Mouse (Mus musculus) intestine, embryonic 14.5 days (tissue): ENCODE results near the gene D17Wsu92e. TPM values are rescaled to one million over a fixed set of nuclear protein-coding genes. Genes with fewer than 3 reads are reported as not detected.
"Not testable (repeated sequence)": the region's sequence is repeated elsewhere in the genome, so short reads cannot be mapped to it uniquely, and the experiment has no call there.

ENCODE experiments used
- ATAC-seq: fragments of 200-750 bp; cut with Nextera tagmentation; replicated peaks from 2 replicates; pipeline ENCODE4 v1.8.0; 2017; ENCODE audit warnings: low read depth, moderate number of reproducible peaks, moderate TSS enrichment, moderate library complexity; ENCODE audit not compliant: low FRiP score, low TSS enrichment
- DNase-seq: peaks from one replicate; pipeline ENCODE4 v3.0.0-alpha.2; 2018; ENCODE audit warnings: low spot score
- H3K27ac ChIP-seq: fragments of 300-500 bp; sonication (generic); 2 replicates; pipeline ENCODE4 v1.5.1; 2014; ENCODE audit warnings: low read depth, mild to moderate bottlenecking, control low read depth
- H3K27me3 ChIP-seq: fragments of 300-500 bp; sonication (generic); replicated peaks from 2 replicates; pipeline ENCODE4 v1.6.1; 2014; ENCODE audit warnings: low read length, control low read depth; ENCODE audit not compliant: control insufficient read depth, insufficient read depth
- H3K36me3 ChIP-seq: fragments of 300-500 bp; sonication (generic); 2 replicates; pipeline ENCODE4 v1.6.1; 2014; ENCODE audit warnings: low read length, control low read depth; ENCODE audit not compliant: control insufficient read depth, insufficient read depth
- H3K4me1 ChIP-seq: fragments of 300-500 bp; sonication (generic); replicated peaks from 2 replicates; pipeline ENCODE4 v1.6.1; 2014; ENCODE audit warnings: low read length, control low read depth, mixed read lengths; ENCODE audit not compliant: control insufficient read depth, insufficient read depth
- H3K4me2 ChIP-seq: fragments of 300-500 bp; sonication (generic); 2 replicates; pipeline ENCODE4 v1.6.1; 2014; ENCODE audit warnings: low read length
- H3K4me3 ChIP-seq: fragments of 300-500 bp; sonication (generic); 2 replicates; pipeline ENCODE4 v1.5.1; 2014; ENCODE audit warnings: low read depth, low read length, control low read depth, mixed read lengths
- H3K9ac ChIP-seq: fragments of 300-500 bp; sonication (generic); 2 replicates; pipeline ENCODE4 v1.6.1; 2014; ENCODE audit warnings: mild to moderate bottlenecking, low read length
- H3K9me3 ChIP-seq: fragments of 300-500 bp; sonication (generic); 2 replicates; pipeline ENCODE4 v1.6.1; 2016; ENCODE audit warnings: low read length, control low read depth; ENCODE audit not compliant: control insufficient read depth
- WGBS: fragments of 180-500 bp; shearing (Covaris S2); extraction: QIAGEN DNeasy Blood & Tissue Kit; methylation state at CpG from one replicate; pipeline ENCODE4 v1.1.7; 2014; 5-methylcytosine and 5-hydroxymethylcytosine counted together
- polyA plus RNA-seq: library from polyadenylated mRNA; unstranded; fragments of >200 nt; fragmentation: Nextera tagmentation; extraction: Ambion mirVana; gene quantifications from 2 replicates; pipeline ENCODE4 v1.2.1, GENCODE M21; 2014

D17Wsu92e gene
- polyA plus RNA-seq, 1 experiment from 2014 or later, result 23.4 TPM

DNA sequence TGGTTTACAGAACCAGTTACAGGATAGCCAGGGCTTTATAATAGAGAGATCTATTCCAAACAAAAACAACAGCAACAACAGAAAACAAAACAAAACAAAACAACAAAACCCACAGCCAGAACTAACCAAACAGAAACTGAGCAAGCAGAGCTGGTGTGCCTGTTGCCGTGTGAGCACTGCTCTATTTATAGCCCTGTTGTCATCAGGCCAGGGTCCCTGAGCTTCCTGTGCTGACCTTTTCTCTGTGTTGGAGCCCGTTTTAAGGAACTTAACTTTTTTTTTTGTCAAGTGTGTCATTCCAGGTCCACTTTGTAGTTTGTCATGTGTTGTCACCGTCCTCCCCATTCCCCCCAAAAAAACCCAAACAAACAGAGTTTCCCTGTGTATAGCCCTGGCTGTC is 30.6 kb upstream of the D17Wsu92e start:
- H3K27me3 ChIP-seq, result no peaks in the 10 kb centered on the region
- no peak overlapping the region for H3K4me2 ChIP-seq
- H3K9ac ChIP-seq, result no peak overlapping the region
- no peak overlapping the region for H3K4me3 ChIP-seq
- no peak for ATAC-seq
- no peak for DNase-seq
- peaks cover 76% of the 10 kb centered on the region for H3K36me3 ChIP-seq
- 71% methylated on average over 3 of the region's 3 CpGs for WGBS
- no peak overlapping the region for H3K27ac ChIP-seq
- no peaks in the 10 kb centered on the region for H3K9me3 ChIP-seq
- no peaks in the 10 kb centered on the region for H3K4me1 ChIP-seq

- Histone ChIP-seq H3K4me1 (no peaks in the 10 kb centered on the region), H3K4me2 (no peak overlapping the region), H3K4me3 (no peak overlapping the region), H3K9ac (no peak overlapping the region), H3K36me3 (peaks cover 92% of the 10 kb centered on the region), H3K27ac (no peak overlapping the region), H3K27me3 (no peaks in the 10 kb centered on the region), H3K9me3 (no peaks in the 10 kb centered on the region)
- WGBS, result 95% methylated on average over 1 of the region's 1 CpGs
- ATAC-seq, result no peak
- no peak for DNase-seq
Observed at GRCm38 (mm10) chr17:27848351-27848750, 27.9 kb upstream of the D17Wsu92e start.

DNA sequence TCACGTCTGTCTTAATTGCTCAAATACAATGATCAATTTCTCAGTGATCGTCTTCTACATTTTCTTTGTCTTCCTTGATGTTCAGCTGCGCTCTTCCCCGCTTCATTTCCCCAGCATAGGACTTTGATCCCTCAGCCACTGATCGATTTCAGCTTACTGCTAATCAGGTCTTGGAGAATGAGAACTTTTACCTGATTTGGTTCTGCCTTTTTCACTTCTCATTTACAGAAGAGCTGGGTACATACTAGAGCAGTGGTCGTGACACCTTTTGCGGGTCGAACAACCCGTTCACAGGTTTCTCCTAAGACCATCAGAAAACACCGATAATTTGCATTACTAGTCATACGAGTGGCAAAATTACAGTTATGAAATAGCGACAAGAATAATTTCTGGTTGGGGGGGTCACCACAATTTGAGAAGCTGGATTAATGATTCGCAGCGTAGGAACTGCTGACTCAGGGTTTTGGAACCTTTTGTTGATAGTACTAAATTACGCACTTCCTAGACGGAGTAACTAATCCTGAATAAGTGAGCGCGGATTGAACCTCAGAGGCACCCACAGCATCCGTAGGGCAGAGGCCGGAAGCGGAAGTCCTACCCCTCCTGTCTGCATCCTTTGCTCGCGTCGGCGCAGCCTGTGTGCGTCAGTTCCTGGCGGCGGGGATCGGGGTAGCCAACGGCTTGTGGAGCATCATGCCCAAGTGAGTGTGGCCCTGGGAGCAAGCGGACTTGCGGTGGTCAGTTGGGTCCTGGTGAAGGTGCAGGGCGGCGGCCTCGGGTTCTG is 19.2 kb upstream of the D17Wsu92e start:
- Histone ChIP-seq H3K4me1 (peaks cover 6% of the 10 kb centered on the region), H3K9me3 (no peaks in the 10 kb centered on the region), H3K27me3 (no peaks in the 10 kb centered on the region), H3K4me2 (peak overlapping the region; percentile 88), H3K27ac (peak overlapping the region; percentile 34), H3K4me3 (peak overlapping the region; percentile 78), H3K36me3 (peaks cover 25% of the 10 kb centered on the region), H3K9ac (peak overlapping the region; percentile 71)
- DNase-seq (peak; percentile 96), ATAC-seq (peak; percentile 93)
- 2% methylated on average over 35 of the region's 35 CpGs for WGBS

DNA sequence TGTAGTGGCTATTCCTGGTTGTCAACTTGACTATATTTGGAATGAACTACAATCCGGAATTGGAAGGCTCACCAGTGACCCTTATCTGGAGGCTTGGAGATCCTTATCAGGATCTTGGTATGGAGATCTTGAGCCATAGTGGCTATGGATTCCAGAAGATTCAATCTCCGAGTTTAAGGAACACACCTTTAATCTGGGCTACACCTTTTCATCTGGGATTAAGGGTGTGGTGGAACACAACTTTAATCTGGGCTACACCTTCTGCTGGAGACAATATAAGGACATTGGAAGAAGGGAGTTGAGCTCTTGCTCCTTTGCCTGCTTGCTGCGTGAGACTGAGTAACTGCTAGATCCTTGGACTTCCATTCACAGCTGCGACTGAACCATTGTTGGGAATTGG is 17.4 kb upstream of the D17Wsu92e start, which contains the start of gene Snrpc:
Gene Snrpc (plus strand): TSS at position 301 of the 400 bp plus-strand sequence.
- not testable (repeated sequence) for H3K9ac ChIP-seq, H3K4me1 ChIP-seq, H3K4me2 ChIP-seq, H3K36me3 ChIP-seq, ATAC-seq, DNase-seq, H3K27me3 ChIP-seq, H3K9me3 ChIP-seq
- peak within 1 kb of the TSS; percentile 34; the same call in 1 of the 2 replicates for H3K27ac ChIP-seq
- WGBS, result 73% methylated on average over 3 of the region's 4 CpGs
- peak within 1 kb of the TSS; percentile 78; the same call in 1 of the 2 replicates for H3K4me3 ChIP-seq

GRCm38 (mm10) chr17:27830411-27830810 is 10.0 kb upstream of the D17Wsu92e start:
- Histone ChIP-seq H3K9ac (no peak overlapping the region), H3K4me3 (no peak overlapping the region), H3K36me3 (no peaks in the 10 kb centered on the region), H3K9me3 (no peaks in the 10 kb centered on the region), H3K27ac (no peak overlapping the region), H3K27me3 (no peaks in the 10 kb centered on the region), H3K4me2 (no peak overlapping the region), H3K4me1 (peaks cover 11% of the 10 kb centered on the region; the same call in 1 of the 2 replicates)
- DNase-seq, result no peak
- 51% methylated on average over 7 of the region's 7 CpGs for WGBS
- ATAC-seq, result no peak

- no peaks in the 10 kb centered on the region for H3K9me3 ChIP-seq
- no peaks in the 10 kb centered on the region for H3K27me3 ChIP-seq
- H3K9ac ChIP-seq, result no peak overlapping the region
- ATAC-seq (no peak), DNase-seq (no peak)
- H3K4me2 ChIP-seq, result peak overlapping the region; percentile 68
- WGBS, result 40% methylated on average over 6 of the region's 6 CpGs
- H3K27ac ChIP-seq, result no peak overlapping the region
- H3K36me3 ChIP-seq, result no peaks in the 10 kb centered on the region
- peaks cover 11% of the 10 kb centered on the region; the same call in 1 of the 2 replicates for H3K4me1 ChIP-seq
- H3K4me3 ChIP-seq, result peak overlapping the region; percentile 31; the same call in 1 of the 2 replicates
Observed at GRCm38 (mm10) chr17:27827511-27827910, 7.1 kb upstream of the D17Wsu92e start.

GRCm38 (mm10) chr17:27826908-27827383 is 6.5 kb upstream of the D17Wsu92e start:
- H3K27me3 ChIP-seq, result no peaks in the 10 kb centered on the region
- 0 out of 2 replicates have a peak overlapping the region, but pooled peaks have one; percentile 20 for H3K9ac ChIP-seq
- WGBS, result 0% methylated on average over 9 of the region's 9 CpGs
- H3K4me2 ChIP-seq, result peak overlapping the region; percentile 68
- no peaks in the 10 kb centered on the region for H3K9me3 ChIP-seq
- ATAC-seq (0 out of 2 replicates have a peak, but pooled peaks have one; percentile 41), DNase-seq (peak; percentile 76)
- H3K36me3 ChIP-seq, result no peaks in the 10 kb centered on the region
- peak overlapping the region; percentile 31 for H3K4me3 ChIP-seq
- peak overlapping the region; percentile 70; the same call in 1 of the 2 replicates for H3K27ac ChIP-seq
- peaks cover 11% of the 10 kb centered on the region; the same call in 1 of the 2 replicates for H3K4me1 ChIP-seq

GRCm38 (mm10) chr17:27825984-27826905 is 5.8 kb upstream of the D17Wsu92e start:
- H3K9me3 ChIP-seq, result no peaks in the 10 kb centered on the region
- ATAC-seq (peak; percentile 36; the same call in 1 of the 2 replicates), DNase-seq (peak; percentile 73)
- peak overlapping the region; percentile 70 for H3K27ac ChIP-seq
- no peaks in the 10 kb centered on the region for H3K27me3 ChIP-seq
- H3K4me2 ChIP-seq, result peak overlapping the region; percentile 68
- peak overlapping the region; percentile 31 for H3K4me3 ChIP-seq
- peaks cover 14% of the 10 kb centered on the region for H3K4me1 ChIP-seq
- WGBS, result 2% methylated on average over 22 of the region's 22 CpGs
- H3K36me3 ChIP-seq, result no peaks in the 10 kb centered on the region
- peak overlapping the region; percentile 37 for H3K9ac ChIP-seq
